Mouse (Mus musculus) liver, embryonic 15.5 days (tissue): ENCODE data around the gene Rab44. TPM values are rescaled to one million over a fixed set of nuclear protein-coding genes. Genes with fewer than 3 reads are reported as not detected.

Source experiments
- ATAC-seq: fragments of 200-750 bp; cut with Nextera tagmentation; 2 replicates; pipeline ENCODE4 v1.8.0; 2017; ENCODE audit warnings: moderate number of reproducible peaks, mild to moderate bottlenecking, moderate library complexity; ENCODE audit not compliant: insufficient read depth
- H3K27ac ChIP-seq: fragments of 300-500 bp; sonication (generic); replicated peaks from 2 replicates; pipeline ENCODE4 v1.5.1; 2015; ENCODE audit warnings: mild to moderate bottlenecking, inconsistent platforms
- H3K27me3 ChIP-seq: fragments of 300-500 bp; sonication (generic); 2 replicates; pipeline ENCODE4 v1.6.1; 2015; ENCODE audit warnings: mild to moderate bottlenecking, inconsistent platforms
- H3K36me3 ChIP-seq: fragments of 300-500 bp; sonication (generic); replicated peaks from 2 replicates; pipeline ENCODE4 v1.6.1; 2015; ENCODE audit warnings: moderate library complexity, mild to moderate bottlenecking, inconsistent platforms
- H3K4me1 ChIP-seq: fragments of 300-500 bp; sonication (generic); replicated peaks from 2 replicates; pipeline ENCODE4 v1.6.1; 2015; ENCODE audit warnings: inconsistent platforms
- H3K4me2 ChIP-seq: fragments of 300-500 bp; sonication (generic); 2 replicates; pipeline ENCODE4 v1.6.1; 2015; ENCODE audit warnings: moderate library complexity, mild to moderate bottlenecking, inconsistent platforms
- H3K4me3 ChIP-seq: fragments of 300-500 bp; sonication (generic); replicated peaks from 2 replicates; pipeline ENCODE4 v1.5.1; 2015; ENCODE audit warnings: mild to moderate bottlenecking, inconsistent platforms
- H3K9ac ChIP-seq: fragments of 300-500 bp; sonication (generic); 2 replicates; pipeline ENCODE4 v1.6.1; 2015; ENCODE audit warnings: moderate library complexity, mild to moderate bottlenecking, inconsistent platforms
- H3K9me3 ChIP-seq: fragments of 300-500 bp; sonication (generic); replicated peaks from 2 replicates; pipeline ENCODE4 v1.6.1; 2016; ENCODE audit warnings: inconsistent platforms
- WGBS: fragments of 180-500 bp; shearing (Covaris S2); methylation state at CpG from one replicate; pipeline ENCODE4 v1.1.7; 2015; ENCODE audit warnings: mixed read lengths; ENCODE audit not compliant: insufficient replicate concordance; 5-methylcytosine and 5-hydroxymethylcytosine counted together
- polyA plus RNA-seq: library from polyadenylated mRNA; unstranded; fragments of >200 nt; fragmentation: Nextera tagmentation; extraction: Ambion mirVana; gene quantifications from 2 replicates; pipeline ENCODE4 v1.2.1, GENCODE M21; 2015

Rab44 gene
- polyA plus RNA-seq, 1 experiment from 2014 or later: 7.8 TPM

GRCm38 (mm10) chr17:29183162-29183561 lies 69.2 kb downstream of the Rab44 start:
- Histone ChIP-seq H3K4me2 (no peak overlapping the region), H3K9ac (no peak overlapping the region), H3K36me3 (no peaks in the 10 kb centered on the region), H3K27ac (no peak overlapping the region), H3K4me1 (no peaks in the 10 kb centered on the region), H3K9me3 (no peaks in the 10 kb centered on the region), H3K27me3 (peaks cover 8% of the 10 kb centered on the region; the same call in 1 of the 2 replicates), H3K4me3 (no peak overlapping the region)
- WGBS: 60% methylated on average over 11 of the region's 11 CpGs
- ATAC-seq: no peak

GRCm38 (mm10) chr17:29185376-29186046 lies 71.6 kb downstream of the Rab44 start:
- no peak for ATAC-seq
- Histone ChIP-seq H3K9ac (no peak overlapping the region), H3K4me1 (no peaks in the 10 kb centered on the region; the same call in 1 of the 2 replicates), H3K27ac (no peak overlapping the region), H3K27me3 (peaks cover 29% of the 10 kb centered on the region), H3K4me3 (no peak overlapping the region), H3K9me3 (no peaks in the 10 kb centered on the region), H3K36me3 (no peaks in the 10 kb centered on the region), H3K4me2 (no peak overlapping the region)
- 58% methylated on average over 7 of the region's 7 CpGs for WGBS

- H3K4me1 ChIP-seq: no peaks in the 10 kb centered on the region; the same call in 1 of the 2 replicates
- no peak overlapping the region for H3K4me3 ChIP-seq
- peaks cover 31% of the 10 kb centered on the region for H3K27me3 ChIP-seq
- no peak overlapping the region for H3K9ac ChIP-seq
- H3K9me3 ChIP-seq: no peaks in the 10 kb centered on the region
- H3K27ac ChIP-seq: no peak overlapping the region
- no peak for ATAC-seq
- 51% methylated on average over 10 of the region's 10 CpGs for WGBS
- H3K36me3 ChIP-seq: no peaks in the 10 kb centered on the region
- H3K4me2 ChIP-seq: no peak overlapping the region
Observed at GRCm38 (mm10) chr17:29186989-29187859, 73.3 kb downstream of the Rab44 start.

GRCm38 (mm10) chr17:29188989-29189388 lies 75.0 kb downstream of the Rab44 start:
- H3K4me3 ChIP-seq: no peak overlapping the region
- H3K36me3 ChIP-seq: no peaks in the 10 kb centered on the region
- no peak overlapping the region for H3K9ac ChIP-seq
- peaks cover 31% of the 10 kb centered on the region for H3K27me3 ChIP-seq
- 10% methylated on average over 12 of the region's 12 CpGs for WGBS
- H3K4me1 ChIP-seq: no peaks in the 10 kb centered on the region; the same call in none of the 2 replicates
- ATAC-seq: peak; percentile 18; the same call in 1 of the 2 replicates
- no peaks in the 10 kb centered on the region for H3K9me3 ChIP-seq
- no peak overlapping the region for H3K27ac ChIP-seq
- no peak overlapping the region; the same call in 1 of the 2 replicates for H3K4me2 ChIP-seq

- no peak overlapping the region for H3K27ac ChIP-seq
- H3K9ac ChIP-seq: no peak overlapping the region
- 49% methylated on average over 4 of the region's 4 CpGs for WGBS
- no peaks in the 10 kb centered on the region; the same call in 1 of the 2 replicates for H3K4me1 ChIP-seq
- H3K4me2 ChIP-seq: no peak overlapping the region
- H3K36me3 ChIP-seq: no peaks in the 10 kb centered on the region
- H3K9me3 ChIP-seq: no peaks in the 10 kb centered on the region
- H3K4me3 ChIP-seq: no peak overlapping the region
- peaks cover under 1% of the 10 kb centered on the region; the same call in 1 of the 2 replicates for H3K27me3 ChIP-seq
- ATAC-seq: no peak
Observed at GRCm38 (mm10) chr17:29195579-29195978, 81.6 kb downstream of the Rab44 start.

Other genes with a start within 250 kb of the Rab44 start
- gene 4930539E08Rik, start 198.8 kb upstream of the Rab44 start, polyA plus RNA-seq: 0.07 and 0.08 TPM in 2 replicates
- 0.25 and 0.26 TPM in 2 replicates for gene Pxt1, start 170.3 kb upstream of the Rab44 start, polyA plus RNA-seq
- 74.6 and 80.9 TPM in 2 replicates for gene Kctd20, start 162.2 kb upstream of the Rab44 start, polyA plus RNA-seq
- 41.7 and 46.7 TPM in 2 replicates for gene Stk38, start 106.2 kb upstream of the Rab44 start, polyA plus RNA-seq
- 204 and 215 TPM in 2 replicates for gene Srsf3, start 81.5 kb upstream of the Rab44 start, polyA plus RNA-seq
- gene Cdkn1a, start 23.2 kb upstream of the Rab44 start, polyA plus RNA-seq: 15.4 and 15.5 TPM in 2 replicates
- 0.05 and 0.12 TPM in 2 replicates for gene Cpne5, start 124.0 kb downstream of the Rab44 start, polyA plus RNA-seq
- 86.2 and 92.9 TPM in 2 replicates for gene Ppil1, start 150.0 kb downstream of the Rab44 start, polyA plus RNA-seq
- gene BC004004, start 154.6 kb downstream of the Rab44 start, polyA plus RNA-seq: 62.7 and 69.9 TPM in 2 replicates
- 1.9 and 2.4 TPM in 2 replicates for gene Pi16, start 203.5 kb downstream of the Rab44 start, polyA plus RNA-seq
- 59.4 and 74.4 TPM in 2 replicates for gene Mtch1, start 233.8 kb downstream of the Rab44 start, polyA plus RNA-seq
- 6.5 and 8.4 TPM in 2 replicates for gene Fgd2, start 246.8 kb downstream of the Rab44 start, polyA plus RNA-seq